Mouse (Mus musculus) ZHBTc4 (cell line): Measurements from ENCODE around the gene Hba-x.
"Not testable (repeated sequence)": the region's sequence is repeated elsewhere in the genome, so short reads cannot be mapped to it uniquely, and the experiment has no call there.

Source experiments
- DNase-seq: peaks from one replicate; pipeline ENCODE4 v3.0.0-alpha.2; 2011; ENCODE audit warnings: low read depth, low spot score

Gene Hba-x

DNA sequence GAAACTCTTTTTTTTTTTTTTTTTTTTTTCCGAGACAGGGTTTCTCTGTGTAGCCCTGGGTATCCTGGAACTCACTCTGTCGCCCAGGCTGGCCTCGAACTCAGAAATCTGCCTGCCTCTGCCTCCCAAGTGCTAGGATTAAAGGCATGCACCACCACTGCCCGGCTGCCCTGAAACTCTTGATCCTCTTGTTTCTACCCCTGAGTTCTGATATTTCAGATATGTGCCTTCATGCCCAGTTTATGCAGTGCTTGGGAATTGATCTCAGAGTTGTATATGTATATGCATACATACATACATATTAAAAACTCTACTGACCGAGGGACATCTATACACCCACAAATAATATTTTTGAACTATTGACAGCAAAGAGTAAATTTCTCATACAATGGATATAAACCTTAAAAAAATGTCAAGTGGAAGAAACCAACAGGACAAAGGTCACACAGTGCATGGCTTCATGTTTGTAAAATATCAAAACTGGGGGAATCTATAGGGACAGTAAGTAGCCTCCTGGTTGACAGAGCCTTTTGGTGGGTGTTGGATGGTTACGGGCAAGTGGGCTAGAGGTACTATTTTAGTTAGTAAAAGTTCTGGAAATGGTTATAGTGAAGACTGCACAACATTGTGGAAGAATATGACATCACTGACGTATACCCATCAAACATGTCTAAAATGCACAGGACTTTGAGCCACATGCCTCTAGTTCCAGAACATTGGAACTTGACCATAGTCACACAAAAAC, 9.0 kb downstream of the Hba-x start:
- no peak for DNase-seq

- not testable (repeated sequence) for DNase-seq
Measured at GRCm38 (mm10) chr11:32285887-32286286, 9.7 kb downstream of the Hba-x start.

DNA sequence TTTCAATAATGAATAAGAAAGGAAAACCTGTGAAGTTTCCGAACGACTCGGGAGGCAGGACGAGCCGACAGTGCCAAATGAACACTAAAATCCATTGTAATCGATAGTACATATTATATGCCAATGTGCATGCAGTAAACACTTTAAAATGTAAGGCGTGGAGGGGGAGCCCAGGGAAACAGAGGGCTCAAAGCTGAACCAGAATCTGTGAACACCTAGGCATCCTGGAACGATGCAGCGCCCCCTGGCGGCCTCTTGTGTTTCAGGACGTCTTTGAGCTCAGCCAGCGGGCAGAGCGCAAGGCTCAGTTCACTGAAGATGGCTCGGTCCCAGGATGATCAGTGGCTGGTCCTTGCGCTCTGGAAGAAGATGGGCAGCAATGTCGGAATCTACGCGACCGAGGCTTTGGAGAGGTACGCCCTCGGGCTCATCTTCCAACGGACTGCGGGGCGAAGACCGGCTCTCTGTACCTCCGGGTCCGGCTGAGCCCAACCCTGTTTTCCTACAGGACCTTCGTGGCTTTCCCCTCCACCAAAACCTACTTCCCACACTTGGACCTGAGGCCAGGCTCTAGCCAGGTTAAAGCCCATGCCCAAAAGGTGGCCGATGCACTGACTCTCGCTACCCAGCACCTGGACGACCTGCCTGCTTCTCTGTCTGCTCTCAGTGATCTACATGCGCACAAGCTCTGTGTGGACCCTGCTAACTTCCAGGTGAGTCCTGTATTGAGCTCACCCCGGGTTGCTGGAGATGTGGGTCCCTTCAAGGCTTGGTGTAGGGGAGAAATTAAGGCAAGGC, 10.7 kb downstream of the Hba-x start, which contains the start of gene Hbq1b:
Gene Hbq1b, plus strand, starts transcription at position 271 of the 798 bp plus-strand sequence.
- peak; percentile 75 for DNase-seq

- peak; percentile 30 for DNase-seq
Measured at GRCm38 (mm10) chr11:32287493-32287825, 11.3 kb downstream of the Hba-x start.

DNA sequence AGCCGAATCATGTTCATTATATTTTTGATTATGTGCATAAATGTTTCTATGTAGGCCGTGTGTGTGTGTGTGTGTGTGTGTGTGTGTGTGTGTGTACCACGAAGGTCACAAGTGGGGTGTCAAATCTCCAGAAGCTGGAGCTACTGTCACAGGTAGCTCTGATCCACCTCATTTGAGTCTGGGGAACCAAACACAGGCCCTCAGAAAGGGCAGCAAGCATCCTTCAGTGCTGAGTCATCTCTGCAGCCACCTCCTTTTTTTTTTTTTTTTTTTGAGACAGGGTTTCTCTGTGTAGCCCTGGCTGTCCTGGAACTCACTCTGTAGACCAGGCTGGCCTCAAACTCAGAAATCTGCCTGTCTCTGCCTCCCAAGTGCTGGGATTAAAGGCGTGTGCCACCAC, 16.6 kb downstream of the Hba-x start:
- DNase-seq: not testable (repeated sequence)

DNA sequence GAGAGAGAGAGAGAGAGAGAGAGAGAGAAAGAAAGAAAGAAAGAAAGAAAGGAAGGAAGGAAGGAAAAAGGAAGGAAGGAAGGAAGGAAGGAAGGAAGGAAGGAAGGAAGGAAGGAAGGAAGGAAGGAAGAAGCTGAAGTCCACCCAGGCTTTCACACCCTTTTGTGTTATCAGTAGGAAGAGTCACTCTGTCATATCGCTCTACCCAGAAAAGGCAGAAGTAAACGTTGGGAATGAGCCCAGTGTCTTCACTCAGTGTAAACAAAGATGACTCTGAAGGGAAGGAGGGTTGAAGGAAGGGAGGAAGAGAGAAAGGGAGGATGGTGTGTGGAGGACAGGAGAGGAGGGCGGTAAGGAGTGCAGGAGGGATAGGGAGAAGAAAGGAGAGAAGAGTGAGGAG, 17.3 kb downstream of the Hba-x start:
- not testable (repeated sequence) for DNase-seq

- DNase-seq: not testable (repeated sequence)
Measured at GRCm38 (mm10) chr11:32296203-32296602, 20.0 kb downstream of the Hba-x start, which contains the start of gene Hba-a2. Hba-a2 (plus strand) TSS chr11:32296489.

DNA sequence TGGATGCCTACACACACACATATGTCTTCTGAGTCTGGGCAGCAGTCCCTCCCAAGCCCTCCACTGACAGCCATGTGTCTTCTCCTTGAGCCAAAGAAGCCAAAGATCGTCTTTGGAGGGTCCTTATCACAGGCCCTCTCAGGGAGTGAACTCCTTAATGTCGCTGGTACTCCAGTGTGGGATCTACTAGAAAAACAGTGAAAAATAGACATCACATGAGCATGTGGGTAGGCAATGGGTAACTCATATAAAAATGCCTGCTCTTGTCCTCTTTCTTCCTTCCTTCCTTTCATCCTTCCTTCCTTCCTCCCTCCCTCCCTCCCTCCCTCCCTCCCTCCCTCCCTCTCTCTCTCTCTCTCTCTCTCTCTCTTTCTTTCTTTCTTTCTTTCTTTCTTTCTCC, 21.2 kb downstream of the Hba-x start:
- not testable (repeated sequence) for DNase-seq

DNA sequence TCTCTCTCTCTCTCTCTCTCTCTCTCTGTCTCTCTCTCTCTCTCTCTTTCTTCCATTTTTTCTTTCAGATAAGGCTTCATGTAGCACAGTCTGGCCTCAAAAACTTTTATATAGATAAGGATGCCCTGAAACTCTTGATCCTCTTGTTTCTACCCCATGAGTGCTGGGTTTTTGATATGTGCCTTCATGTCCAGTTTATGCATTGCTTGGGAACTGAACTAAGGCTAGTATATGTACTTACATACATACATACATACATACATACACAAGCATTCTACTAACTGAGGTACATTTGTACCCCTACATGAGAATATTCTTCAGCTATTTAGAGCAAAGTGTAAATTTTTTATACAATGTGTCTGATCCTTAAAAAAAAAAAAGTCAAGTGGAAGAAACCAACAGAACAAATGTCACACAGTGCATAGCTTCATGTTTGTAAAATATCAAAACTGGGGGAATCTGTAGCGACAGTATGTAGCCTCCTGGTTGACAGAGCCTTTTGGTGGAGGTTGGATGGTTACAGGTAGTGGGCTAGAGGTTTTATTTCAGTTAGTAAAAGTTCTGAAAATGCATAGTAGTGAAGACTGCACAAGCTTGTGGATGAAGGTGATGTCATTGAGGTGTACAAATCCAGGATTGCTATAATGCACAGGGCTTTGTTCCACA, 21.8 kb downstream of the Hba-x start:
- DNase-seq: no peak

DNA sequence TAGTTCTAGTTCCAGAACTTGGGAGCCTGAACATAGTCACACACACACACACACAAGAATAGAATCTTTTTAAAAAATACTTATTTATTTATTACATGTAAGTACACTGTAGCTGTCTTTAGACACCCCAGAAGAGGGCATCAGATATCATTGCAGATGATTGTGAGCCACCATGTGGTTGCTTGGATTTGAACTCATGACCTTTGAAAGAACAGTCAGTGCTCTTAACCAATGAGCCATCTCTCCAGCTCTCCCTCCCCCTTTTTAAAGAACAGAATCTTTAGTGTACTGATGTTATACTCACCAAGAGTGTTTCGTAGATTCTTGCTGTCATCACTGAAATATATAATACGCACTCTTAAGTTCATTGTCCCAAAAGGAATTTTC, 22.3 kb downstream of the Hba-x start:
- no peak for DNase-seq

DNA sequence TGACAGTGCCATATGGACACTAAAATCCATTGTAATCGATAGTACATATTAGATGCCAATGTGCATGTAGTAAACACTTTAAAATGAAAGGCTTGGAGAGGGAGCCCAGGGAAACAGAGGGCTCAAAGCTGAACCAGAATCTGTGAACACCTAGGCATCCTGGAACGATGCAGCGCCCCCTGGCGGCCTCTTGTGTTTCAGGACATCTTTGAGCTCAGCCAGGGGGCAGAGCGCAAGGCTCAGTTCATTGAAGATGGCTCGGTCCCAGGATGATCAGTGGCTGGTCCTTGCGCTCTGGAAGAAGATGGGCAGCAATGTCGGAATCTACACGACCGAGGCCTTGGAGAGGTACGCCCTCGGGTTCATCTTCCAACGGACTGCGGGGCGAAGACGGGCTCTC, 23.7 kb downstream of the Hba-x start, which contains the start of gene Hbq1a:
Gene Hbq1a, plus strand, starts transcription at position 205 of the 400 bp plus-strand sequence.
- peak; percentile 65 for DNase-seq

DNA sequence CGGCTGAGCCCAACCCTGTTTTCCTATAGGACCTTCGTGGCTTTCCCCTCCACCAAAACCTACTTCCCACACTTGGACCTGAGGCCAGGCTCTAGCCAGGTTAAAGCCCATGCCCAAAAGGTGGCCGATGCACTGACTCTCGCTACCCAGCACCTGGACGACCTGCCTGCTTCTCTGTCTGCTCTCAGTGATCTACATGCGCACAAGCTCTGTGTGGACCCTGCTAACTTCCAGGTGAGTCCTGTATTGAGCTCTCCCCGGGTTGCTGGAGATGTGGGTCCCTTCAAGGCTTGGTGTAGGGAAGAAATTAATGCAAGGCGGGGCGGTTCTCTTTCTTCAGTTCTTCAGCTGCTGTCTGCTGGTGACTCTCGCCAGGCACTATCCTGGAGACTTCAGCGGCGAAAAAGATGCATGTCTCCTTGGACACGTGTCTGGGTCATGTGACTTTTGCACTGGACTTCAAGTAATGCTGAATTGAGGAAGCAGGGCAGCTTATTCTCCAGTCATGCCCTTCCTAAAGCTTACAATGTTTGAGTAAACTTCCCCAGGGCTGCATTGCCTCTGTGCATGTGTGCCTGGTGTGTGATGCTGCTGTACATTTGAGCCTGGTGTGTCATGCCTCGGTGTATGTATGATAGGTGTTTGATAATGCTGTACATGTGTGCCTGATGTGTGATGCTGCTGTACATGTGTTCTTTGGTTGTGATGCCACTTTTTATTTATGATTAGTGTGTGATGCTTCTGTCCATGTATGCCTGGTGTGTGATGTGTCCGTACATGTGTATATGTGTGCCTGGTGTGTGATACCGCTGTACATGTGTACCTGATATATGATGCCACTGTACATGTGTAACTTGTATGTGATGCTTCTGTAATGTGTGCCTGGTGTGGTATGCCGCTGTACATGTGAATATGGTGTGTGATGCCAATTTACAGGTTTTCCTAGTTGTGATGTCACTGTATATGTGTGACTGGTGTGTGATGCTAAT, 24.4 kb downstream of the Hba-x start:
- peak; percentile 19 for DNase-seq

GRCm38 (mm10) chr11:32301506-32301905, 25.3 kb downstream of the Hba-x start:
- no peak for DNase-seq

DNA sequence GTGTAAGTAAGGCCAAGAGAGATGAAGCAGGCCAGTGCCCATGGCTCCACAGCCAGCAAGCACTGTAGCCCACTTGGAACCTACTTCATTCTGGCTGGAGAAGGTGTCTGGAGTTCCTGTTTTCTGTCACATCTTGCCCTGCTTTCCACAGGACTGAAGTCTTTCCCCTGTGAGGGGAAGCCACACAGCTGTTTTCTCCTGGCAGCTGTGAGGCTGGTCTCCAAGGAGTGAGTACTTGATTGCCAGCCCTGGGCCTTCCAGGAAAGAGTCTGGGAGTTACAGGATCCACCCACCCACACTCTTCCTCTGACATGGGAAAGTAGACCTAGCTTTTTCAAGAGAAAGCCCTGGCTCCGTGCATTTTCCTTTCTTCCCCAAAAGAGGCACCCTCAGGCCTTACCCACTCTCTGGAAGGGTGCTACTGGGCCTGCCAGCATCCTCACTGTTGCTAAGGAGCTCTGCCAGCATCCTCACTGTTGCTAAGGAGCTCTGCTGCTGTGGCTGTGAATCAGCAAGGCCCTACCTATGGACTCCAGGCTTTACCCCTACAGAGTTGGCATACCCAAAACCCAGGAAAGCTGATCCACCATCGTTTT, 26.7 kb downstream of the Hba-x start:
- DNase-seq: no peak

GRCm38 (mm10) chr11:32303455-32303854, 27.3 kb downstream of the Hba-x start:
- DNase-seq: no peak

DNA sequence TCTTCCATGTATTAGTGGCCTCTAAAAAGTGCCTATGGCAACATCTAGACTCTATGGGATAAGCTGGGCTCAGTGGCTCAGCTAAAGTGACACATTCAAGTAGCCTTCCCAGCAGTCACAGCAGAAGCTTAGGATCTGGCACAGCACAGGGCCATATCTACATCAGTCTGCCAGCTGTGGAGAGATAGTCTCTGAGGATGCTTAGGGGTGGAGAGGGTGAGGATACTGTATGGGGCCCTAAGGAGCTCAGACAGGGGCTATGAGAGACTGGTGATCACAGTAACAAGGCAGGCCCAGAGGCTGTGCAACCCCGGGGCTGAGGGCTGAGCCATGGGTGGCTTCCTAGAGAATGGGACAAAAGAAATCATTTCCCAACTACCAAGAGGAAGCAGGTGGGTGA, 30.8 kb downstream of the Hba-x start:
- no peak for DNase-seq

DNA sequence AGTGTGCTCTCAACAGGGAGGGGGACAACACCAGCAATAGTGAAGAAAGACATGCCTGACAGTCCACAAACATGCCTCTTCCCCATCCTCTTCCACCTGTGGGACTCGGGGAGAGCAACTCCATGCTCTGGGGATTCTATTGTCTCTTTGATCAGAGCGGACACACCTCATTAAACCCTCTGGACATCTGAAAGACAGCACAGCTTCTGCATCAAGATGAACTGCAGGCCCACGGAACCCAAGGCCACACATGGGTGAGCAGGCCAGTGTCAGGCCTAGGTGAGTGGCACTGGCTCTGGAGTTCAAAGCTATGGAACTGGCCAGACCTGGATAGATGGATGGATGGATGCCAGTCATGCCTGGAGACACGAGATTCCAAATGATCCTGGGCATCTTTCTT, 33.2 kb downstream of the Hba-x start:
- no peak for DNase-seq

GRCm38 (mm10) chr11:32309928-32310327, 33.7 kb downstream of the Hba-x start:
- DNase-seq: no peak

GRCm38 (mm10) chr11:32316009-32316408, 39.8 kb downstream of the Hba-x start:
- no peak for DNase-seq

DNA sequence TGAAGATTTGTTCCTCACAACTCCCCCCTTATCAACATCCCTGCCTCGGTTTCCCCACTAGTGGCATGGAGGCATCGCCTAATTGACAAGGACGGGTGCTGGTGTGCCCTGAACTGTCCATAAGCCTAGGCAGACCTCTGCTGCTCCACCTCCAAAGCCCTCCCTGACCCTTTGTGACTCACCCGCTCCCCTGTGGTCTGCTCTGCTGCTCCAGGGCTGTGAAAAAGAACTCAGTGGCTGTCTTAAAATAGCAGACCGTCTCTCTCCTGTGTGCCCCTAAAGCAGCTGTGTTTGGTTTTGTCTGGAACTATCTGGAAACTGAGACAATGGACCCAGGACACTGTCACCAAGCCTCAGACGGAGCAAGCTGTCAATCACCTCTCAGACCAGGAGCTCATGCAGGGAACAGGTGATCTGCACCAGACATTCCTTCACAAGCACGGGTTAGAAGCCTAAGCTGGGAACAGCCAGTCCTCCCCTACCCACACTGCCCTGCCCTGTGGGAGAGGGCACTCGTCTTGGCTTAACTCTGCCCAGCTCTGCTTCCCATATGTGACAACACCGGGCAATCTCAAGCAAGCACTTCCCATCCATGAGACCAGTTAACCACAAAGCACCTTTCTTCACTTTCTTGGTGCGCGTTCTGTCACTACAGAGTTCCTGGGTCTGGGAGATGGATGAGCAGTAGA, 44.5 kb downstream of the Hba-x start:
- DNase-seq: peak; percentile 70
